Mouse (Mus musculus): ENCODE measurements around the gene Hmga1. TPM values are rescaled to one million over a fixed set of nuclear protein-coding genes. Genes with fewer than 3 reads are reported as not detected.
A peak's percentile ranks its signal among the peaks of the same experiment; 100 is the strongest.

Gene Hmga1
- polyA plus RNA-seq, 1 experiment = 73.2 TPM

GRCm38 (mm10) chr17:27555512-27556172, 655 bp upstream of the Hmga1 start:
- H3K4me1 ChIP-seq (ENCODE audit: control insufficient read depth, insufficient read depth, low read length) = no peaks in the 10 kb centered on the region
- no peak for TF ChIP-seq POLR2A (IDR thresholded peaks at IDR 0.05; ENCODE audit: borderline replicate concordance, extremely low read depth, low read depth, low read length)
- TF ChIP-seq CTCF (IDR thresholded peaks at IDR 0.05; ENCODE audit: insufficient read depth, low read length) = no peak
- H3K4me3 ChIP-seq (replicated peaks; ENCODE audit: extremely low read depth, low read depth, low read length) = peak overlapping the region; percentile 43
- under 1% methylated on average over 55 of the region's 55 CpGs for WGBS
- DNase-seq = peak; percentile 66

- 2% methylated on average over 72 of the region's 75 CpGs for WGBS
- TF ChIP-seq POLR2A (IDR thresholded peaks at IDR 0.05; ENCODE audit: borderline replicate concordance, extremely low read depth, low read depth, low read length) (no peak), CTCF (IDR thresholded peaks at IDR 0.05; ENCODE audit: insufficient read depth, low read length) (no peak)
- DNase-seq = peak; percentile 38
- no peaks in the 10 kb centered on the region for H3K4me1 ChIP-seq (ENCODE audit: control insufficient read depth, insufficient read depth, low read length)
- H3K4me3 ChIP-seq (replicated peaks; ENCODE audit: extremely low read depth, low read depth, low read length) = peak overlapping the region; percentile 69
Measured at GRCm38 (mm10) chr17:27557181-27557926, 1.1 kb downstream of the Hmga1 start.

GRCm38 (mm10) chr17:27557927-27558661, 1.8 kb downstream of the Hmga1 start:
- 34% methylated on average over 14 of the region's 14 CpGs for WGBS
- Histone ChIP-seq H3K4me1 (ENCODE audit: control insufficient read depth, insufficient read depth, low read length) (no peaks in the 10 kb centered on the region), H3K4me3 (replicated peaks; ENCODE audit: extremely low read depth, low read depth, low read length) (peak overlapping the region; percentile 39)
- no peak for TF ChIP-seq CTCF (IDR thresholded peaks at IDR 0.05; ENCODE audit: insufficient read depth, low read length)
- TF ChIP-seq POLR2A (IDR thresholded peaks at IDR 0.05; ENCODE audit: borderline replicate concordance, extremely low read depth, low read depth, low read length) = no peak
- DNase-seq = no peak

GRCm38 (mm10) chr17:27558845-27559244, 2.5 kb downstream of the Hmga1 start:
- WGBS = 39% methylated on average over 5 of the region's 5 CpGs
- Histone ChIP-seq H3K4me3 (replicated peaks; ENCODE audit: extremely low read depth, low read depth, low read length) (no peak overlapping the region), H3K4me1 (ENCODE audit: control insufficient read depth, insufficient read depth, low read length) (no peaks in the 10 kb centered on the region)
- no peak for TF ChIP-seq POLR2A (IDR thresholded peaks at IDR 0.05; ENCODE audit: borderline replicate concordance, extremely low read depth, low read depth, low read length)
- no peak for TF ChIP-seq CTCF (IDR thresholded peaks at IDR 0.05; ENCODE audit: insufficient read depth, low read length)
- no peak for DNase-seq

GRCm38 (mm10) chr17:27559596-27559995, 3.3 kb downstream of the Hmga1 start:
- TF ChIP-seq POLR2A (IDR thresholded peaks at IDR 0.05; ENCODE audit: borderline replicate concordance, extremely low read depth, low read depth, low read length) (no peak), CTCF (IDR thresholded peaks at IDR 0.05; ENCODE audit: insufficient read depth, low read length) (no peak)
- WGBS = 72% methylated on average over 11 of the region's 12 CpGs
- no peak overlapping the region for H3K4me3 ChIP-seq (replicated peaks; ENCODE audit: extremely low read depth, low read depth, low read length)
- no peaks in the 10 kb centered on the region for H3K4me1 ChIP-seq (ENCODE audit: control insufficient read depth, insufficient read depth, low read length)
- DNase-seq = no peak

- 79% methylated on average over 13 of the region's 13 CpGs for WGBS
- Histone ChIP-seq H3K4me3 (replicated peaks; ENCODE audit: extremely low read depth, low read depth, low read length) (no peak overlapping the region), H3K4me1 (ENCODE audit: control insufficient read depth, insufficient read depth, low read length) (no peaks in the 10 kb centered on the region)
- DNase-seq = no peak
- TF ChIP-seq CTCF (IDR thresholded peaks at IDR 0.05; ENCODE audit: insufficient read depth, low read length) (no peak), POLR2A (IDR thresholded peaks at IDR 0.05; ENCODE audit: borderline replicate concordance, extremely low read depth, low read depth, low read length) (no peak)
Measured at GRCm38 (mm10) chr17:27560926-27561480, 4.7 kb downstream of the Hmga1 start.

GRCm38 (mm10) chr17:27561809-27562526, 5.7 kb downstream of the Hmga1 start:
- peaks cover 2% of the 10 kb centered on the region; the same call in 1 of the 2 replicates for H3K4me1 ChIP-seq (ENCODE audit: control insufficient read depth, insufficient read depth, low read length)
- TF ChIP-seq POLR2A (IDR thresholded peaks at IDR 0.05; ENCODE audit: borderline replicate concordance, extremely low read depth, low read depth, low read length) (no peak), CTCF (IDR thresholded peaks at IDR 0.05; ENCODE audit: insufficient read depth, low read length) (no peak)
- DNase-seq = no peak
- 54% methylated on average over 11 of the region's 11 CpGs for WGBS
- no peak overlapping the region for H3K4me3 ChIP-seq (replicated peaks; ENCODE audit: extremely low read depth, low read depth, low read length)

- no peak for DNase-seq
- 67% methylated on average over 7 of the region's 7 CpGs for WGBS
- Histone ChIP-seq H3K4me3 (replicated peaks; ENCODE audit: extremely low read depth, low read depth, low read length) (no peak overlapping the region), H3K4me1 (ENCODE audit: control insufficient read depth, insufficient read depth, low read length) (peaks cover 2% of the 10 kb centered on the region; the same call in 1 of the 2 replicates)
- TF ChIP-seq CTCF (IDR thresholded peaks at IDR 0.05; ENCODE audit: insufficient read depth, low read length) = no peak
- no peak for TF ChIP-seq POLR2A (IDR thresholded peaks at IDR 0.05; ENCODE audit: borderline replicate concordance, extremely low read depth, low read depth, low read length)
Measured at GRCm38 (mm10) chr17:27563771-27564244, 7.5 kb downstream of the Hmga1 start.
